Mouse (Mus musculus) adrenal gland, adult (tissue): ENCODE measurements at regions not wholly inside any gene's neighbourhood (a gene's known extent, or its start where the extent isn't known, plus 50 kb on each side); places are given as distances from the start of the nearest gene placed in this dataset.
A peak's percentile ranks its signal among the peaks of the same experiment; 100 is the strongest.
"Not testable (repeated sequence)": the region's sequence is repeated elsewhere in the genome, so short reads cannot be mapped to it uniquely, and the experiment has no call there.

ENCODE experiments used
- DNase-seq, 2 experiments: peaks; one replicate each; pipeline ENCODE4 v3.0.0; 2022 to 2023; ENCODE audit warnings: low spot score in 1 of 2; ENCODE audit not compliant: inconsistent age in 2 of 2

GRCm38 (mm10) chr3:152040751-152041150 is 125.3 kb downstream of the Gipc2 start:
- DNase-seq: no peak

- DNase-seq: not testable (repeated sequence)
Measured at GRCm38 (mm10) chr3:152036819-152037218, 129.2 kb downstream of the Gipc2 start.

- peak; percentile 55 to 63 for DNase-seq
Measured at GRCm38 (mm10) chr3:152035416-152035815, 130.6 kb downstream of the Gipc2 start.

- no peak for DNase-seq
Measured at GRCm38 (mm10) chr3:152034686-152035085, 131.3 kb downstream of the Gipc2 start.

- DNase-seq: no peak
Measured at GRCm38 (mm10) chr3:152034221-152034620, 131.8 kb downstream of the Gipc2 start.

GRCm38 (mm10) chr3:152032663-152033318 is 133.2 kb downstream of the Gipc2 start:
- no peak for DNase-seq

- peak; percentile 24 to 58 for DNase-seq
Measured at GRCm38 (mm10) chr3:152028695-152029094, 137.3 kb downstream of the Gipc2 start.

GRCm38 (mm10) chr3:152026034-152026433 is 140.0 kb downstream of the Gipc2 start:
- no peak for DNase-seq

- no peak for DNase-seq
Measured at GRCm38 (mm10) chr3:152025122-152025521, 140.9 kb downstream of the Gipc2 start.

GRCm38 (mm10) chr3:152006747-152007146 is 159.3 kb downstream of the Gipc2 start:
- DNase-seq: no peak

- DNase-seq: no peak
Measured at GRCm38 (mm10) chr3:152005366-152006025, 160.5 kb downstream of the Gipc2 start.

GRCm38 (mm10) chr3:152004411-152004955 is 161.5 kb downstream of the Gipc2 start:
- peak in 1 of 2 experiments; percentile 46 for DNase-seq

- no peak for DNase-seq
Measured at GRCm38 (mm10) chr3:151997534-151998107, 160.2 kb upstream of the Ptgfr start.

- DNase-seq: no peak
Measured at GRCm38 (mm10) chr3:151997111-151997510, 159.7 kb upstream of the Ptgfr start.

- no peak for DNase-seq
Measured at GRCm38 (mm10) chr3:151988221-151988620, 150.8 kb upstream of the Ptgfr start.

- DNase-seq: no peak
Measured at GRCm38 (mm10) chr3:151978136-151978535, 140.7 kb upstream of the Ptgfr start.

GRCm38 (mm10) chr3:151977651-151978050 is 140.2 kb upstream of the Ptgfr start:
- peak; percentile 26 to 39 for DNase-seq

- DNase-seq: no peak
Measured at GRCm38 (mm10) chr3:151949865-151950264, 112.4 kb upstream of the Ptgfr start.

GRCm38 (mm10) chr3:151948015-151948645 is 110.7 kb upstream of the Ptgfr start:
- no peak for DNase-seq

- DNase-seq: no peak
Measured at GRCm38 (mm10) chr3:151945916-151946315, 108.5 kb upstream of the Ptgfr start.

GRCm38 (mm10) chr3:151943542-151943941 is 106.1 kb upstream of the Ptgfr start:
- DNase-seq: no peak
